Mouse (Mus musculus): ENCODE measurements around the gene Bmper. TPM values are rescaled to one million over a fixed set of nuclear protein-coding genes. Genes with fewer than 3 reads are reported as not detected.

Bmper gene
- polyA plus RNA-seq, 1 experiment from 2014 or later = 10.9 TPM

DNA sequence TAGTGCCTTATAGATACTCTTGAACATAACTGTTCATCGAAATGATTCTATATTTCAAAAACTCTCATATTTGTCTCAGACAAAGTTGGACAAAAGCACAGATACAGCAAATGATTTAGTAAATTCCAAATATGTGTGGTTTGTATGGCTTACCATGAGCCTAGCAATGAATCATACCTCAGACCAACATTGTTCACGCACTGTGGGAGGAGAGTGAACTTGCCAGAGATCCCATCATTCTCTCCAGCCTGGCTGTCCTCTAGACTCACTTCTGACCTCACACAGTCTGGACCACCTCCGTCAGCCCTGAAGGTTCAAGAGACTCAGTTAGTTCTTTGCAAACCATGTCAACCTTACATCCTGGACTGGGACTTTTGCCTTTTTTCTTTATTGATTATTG is 175.0 kb downstream of the Bmper start:
- no peak overlapping the region for H3K4me3 ChIP-seq (ENCODE audit: low read depth, low read length)
- H3K4me1 ChIP-seq (ENCODE audit: control insufficient read depth, insufficient read depth, low read length) = peaks cover 8% of the 10 kb centered on the region
- no peak overlapping the region for H3K4me2 ChIP-seq
- no peak overlapping the region for H3K9ac ChIP-seq (ENCODE audit: low read depth, low read length)
- H3K36me3 ChIP-seq (ENCODE audit: control insufficient read depth, insufficient read depth, low read length) = no peaks in the 10 kb centered on the region
- no peak overlapping the region for H3K27ac ChIP-seq (ENCODE audit: low read depth, low read length)
- no peaks in the 10 kb centered on the region for H3K27me3 ChIP-seq (ENCODE audit: control insufficient read depth, insufficient read depth, low read length)
- WGBS (ENCODE audit: insufficient replicate concordance) = 88% methylated on average over 3 of the region's 3 CpGs
- no peak for ATAC-seq (replicated peaks; ENCODE audit: insufficient number of reproducible peaks, low FRiP score, low TSS enrichment)
- H3K9me3 ChIP-seq (replicated peaks; ENCODE audit: control insufficient read depth, low read length) = no peaks in the 10 kb centered on the region

DNA sequence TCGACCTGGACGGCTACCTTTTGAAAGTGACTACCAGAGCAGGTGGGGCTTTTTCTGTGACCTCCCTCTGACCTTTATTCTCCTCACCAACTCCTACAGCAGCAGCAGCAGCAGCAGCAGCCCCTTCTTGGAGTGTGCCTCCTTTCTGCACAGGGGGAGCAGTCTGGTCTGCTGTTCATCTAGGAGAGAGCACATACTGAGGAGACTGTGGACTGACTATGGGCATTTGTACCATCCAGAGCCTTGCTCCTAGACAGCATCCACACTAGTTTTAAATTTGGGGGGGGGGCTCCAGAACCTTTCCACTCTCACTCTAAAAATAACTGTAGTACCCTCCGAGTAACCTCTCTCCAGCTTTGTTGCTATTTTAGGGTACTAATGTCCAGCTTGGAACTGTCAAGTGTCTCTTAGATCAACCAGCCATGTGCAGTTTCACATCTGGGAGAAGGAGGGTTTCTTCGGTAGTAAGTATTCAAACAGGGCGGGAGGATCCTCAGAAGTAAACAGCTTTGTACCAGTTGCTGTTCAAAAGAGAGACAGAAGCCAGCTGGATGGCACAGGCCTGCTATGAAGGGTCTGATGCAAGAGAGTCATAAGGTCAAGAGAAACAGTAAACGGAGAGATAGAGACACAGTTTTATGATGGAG is 176.9 kb downstream of the Bmper start:
- peak overlapping the region; percentile 75 for H3K27ac ChIP-seq (ENCODE audit: low read depth, low read length)
- H3K27me3 ChIP-seq (ENCODE audit: control insufficient read depth, insufficient read depth, low read length) = no peaks in the 10 kb centered on the region
- peak overlapping the region; percentile 27 for H3K4me2 ChIP-seq
- no peaks in the 10 kb centered on the region for H3K9me3 ChIP-seq (replicated peaks; ENCODE audit: control insufficient read depth, low read length)
- no peaks in the 10 kb centered on the region for H3K36me3 ChIP-seq (ENCODE audit: control insufficient read depth, insufficient read depth, low read length)
- WGBS (ENCODE audit: insufficient replicate concordance) = 29% methylated on average over 6 of the region's 6 CpGs
- H3K4me3 ChIP-seq (ENCODE audit: low read depth, low read length) = no peak overlapping the region
- no peak overlapping the region for H3K9ac ChIP-seq (ENCODE audit: low read depth, low read length)
- peak; percentile 14; the same call in 1 of the 2 replicates for ATAC-seq (replicated peaks; ENCODE audit: insufficient number of reproducible peaks, low FRiP score, low TSS enrichment)
- peaks cover 8% of the 10 kb centered on the region for H3K4me1 ChIP-seq (ENCODE audit: control insufficient read depth, insufficient read depth, low read length)

DNA sequence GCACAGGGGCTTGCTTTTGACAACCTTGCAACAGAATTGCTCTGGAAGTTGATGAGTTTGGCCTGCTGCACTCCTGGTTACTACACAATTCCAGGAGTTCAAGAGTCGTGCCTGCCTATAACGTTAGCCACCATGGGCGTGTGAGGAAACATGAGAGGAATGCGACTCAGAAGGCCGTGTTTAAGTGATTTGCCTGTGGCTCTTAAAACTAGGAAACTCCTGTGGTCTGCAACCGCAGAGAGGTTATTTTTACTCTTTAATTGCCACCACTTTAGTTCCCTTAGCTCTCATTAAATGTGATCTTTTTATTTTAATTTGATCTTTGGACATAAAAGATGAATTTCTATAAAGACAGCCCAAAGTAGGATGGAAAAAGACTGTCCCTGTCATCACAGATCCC is 184.5 kb downstream of the Bmper start:
- Histone ChIP-seq H3K4me2 (no peak overlapping the region), H3K27ac (ENCODE audit: low read depth, low read length) (0 out of 2 replicates have a peak overlapping the region, but pooled peaks have one; percentile 12), H3K9ac (ENCODE audit: low read depth, low read length) (no peak overlapping the region), H3K27me3 (ENCODE audit: control insufficient read depth, insufficient read depth, low read length) (no peaks in the 10 kb centered on the region), H3K4me3 (ENCODE audit: low read depth, low read length) (no peak overlapping the region), H3K36me3 (ENCODE audit: control insufficient read depth, insufficient read depth, low read length) (no peaks in the 10 kb centered on the region), H3K9me3 (replicated peaks; ENCODE audit: control insufficient read depth, low read length) (no peaks in the 10 kb centered on the region), H3K4me1 (ENCODE audit: control insufficient read depth, insufficient read depth, low read length) (0 out of 2 replicates have a peak, but pooled peaks cover 3% of the 10 kb centered on the region)
- 45% methylated on average over 6 of the region's 6 CpGs for WGBS (ENCODE audit: insufficient replicate concordance)
- no peak for ATAC-seq (replicated peaks; ENCODE audit: insufficient number of reproducible peaks, low FRiP score, low TSS enrichment)

DNA sequence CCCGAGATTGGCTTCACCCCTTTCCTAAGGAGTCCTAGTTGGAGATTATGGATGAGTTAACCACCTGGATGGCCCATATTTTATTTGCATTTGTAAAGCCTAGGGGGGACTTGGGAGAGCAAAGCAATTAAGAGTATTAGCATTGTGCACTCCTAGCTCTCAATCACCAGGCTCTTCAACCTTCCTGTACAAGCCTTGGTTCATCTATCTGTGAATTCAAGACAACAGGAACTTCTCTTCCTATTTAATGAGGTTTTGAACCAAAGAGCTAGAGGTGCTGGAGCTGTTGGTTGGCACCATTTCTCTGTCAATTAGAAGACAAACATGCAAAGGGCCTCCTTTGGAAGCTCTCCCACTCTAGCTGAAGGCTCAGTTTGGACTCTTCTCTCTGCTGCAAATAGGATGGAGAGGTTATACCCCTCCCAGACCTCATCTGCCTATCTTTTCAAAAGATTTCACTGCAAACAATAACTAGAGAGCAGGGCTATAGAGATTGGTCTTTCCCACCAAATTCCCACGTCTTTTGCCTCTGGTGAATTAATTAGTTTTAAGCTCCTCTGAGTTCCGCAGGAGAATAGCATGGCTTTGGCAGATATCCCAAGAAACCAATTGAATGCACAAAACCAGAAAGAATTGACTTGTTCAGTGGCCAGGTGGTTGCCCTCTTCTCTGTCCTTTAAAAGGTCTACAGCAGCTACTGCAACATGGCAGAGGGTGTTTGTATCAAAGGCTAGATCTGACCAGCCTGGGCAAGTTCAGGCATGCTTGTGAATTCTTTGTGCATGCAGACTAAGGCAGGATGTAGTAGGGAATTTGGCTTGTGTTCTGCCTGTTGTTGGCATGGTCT is 185.3 kb downstream of the Bmper start:
- H3K4me1 ChIP-seq (ENCODE audit: control insufficient read depth, insufficient read depth, low read length) = 0 out of 2 replicates have a peak, but pooled peaks cover 3% of the 10 kb centered on the region
- H3K27ac ChIP-seq (ENCODE audit: low read depth, low read length) = no peak overlapping the region
- no peaks in the 10 kb centered on the region for H3K36me3 ChIP-seq (ENCODE audit: control insufficient read depth, insufficient read depth, low read length)
- H3K4me3 ChIP-seq (ENCODE audit: low read depth, low read length) = no peak overlapping the region
- ATAC-seq (replicated peaks; ENCODE audit: insufficient number of reproducible peaks, low FRiP score, low TSS enrichment) = no peak
- no peak overlapping the region for H3K4me2 ChIP-seq
- H3K9me3 ChIP-seq (replicated peaks; ENCODE audit: control insufficient read depth, low read length) = no peaks in the 10 kb centered on the region
- no peak overlapping the region for H3K9ac ChIP-seq (ENCODE audit: low read depth, low read length)
- 85% methylated on average over 3 of the region's 3 CpGs for WGBS (ENCODE audit: insufficient replicate concordance)
- no peaks in the 10 kb centered on the region for H3K27me3 ChIP-seq (ENCODE audit: control insufficient read depth, insufficient read depth, low read length)

DNA sequence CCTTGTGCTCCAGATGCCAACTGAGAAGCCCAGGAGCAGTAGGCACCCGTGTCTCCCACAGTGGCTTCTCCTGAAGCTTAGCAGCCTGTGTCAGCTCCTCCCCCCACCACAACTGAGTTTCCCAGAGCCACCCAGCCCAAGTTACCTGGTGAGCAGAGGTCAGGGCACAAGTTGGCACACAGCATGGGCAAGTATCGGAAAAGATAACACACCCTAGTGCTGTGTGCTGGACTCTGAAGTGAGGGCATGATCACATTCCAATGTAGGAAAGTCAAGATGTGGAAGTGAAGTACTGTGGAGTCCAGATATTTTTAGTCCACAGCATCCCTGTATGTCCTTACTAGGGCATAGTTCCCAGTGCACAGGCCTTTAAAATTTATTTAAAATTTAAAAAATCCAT is 187.7 kb downstream of the Bmper start:
- peak; percentile 39; the same call in 1 of the 2 replicates for ATAC-seq (replicated peaks; ENCODE audit: insufficient number of reproducible peaks, low FRiP score, low TSS enrichment)
- Histone ChIP-seq H3K4me2 (no peak overlapping the region), H3K27me3 (ENCODE audit: control insufficient read depth, insufficient read depth, low read length) (no peaks in the 10 kb centered on the region), H3K9ac (ENCODE audit: low read depth, low read length) (no peak overlapping the region), H3K27ac (ENCODE audit: low read depth, low read length) (0 out of 2 replicates have a peak overlapping the region, but pooled peaks have one; percentile 10), H3K9me3 (replicated peaks; ENCODE audit: control insufficient read depth, low read length) (no peaks in the 10 kb centered on the region), H3K36me3 (ENCODE audit: control insufficient read depth, insufficient read depth, low read length) (no peaks in the 10 kb centered on the region), H3K4me3 (ENCODE audit: low read depth, low read length) (no peak overlapping the region), H3K4me1 (ENCODE audit: control insufficient read depth, insufficient read depth, low read length) (0 out of 2 replicates have a peak, but pooled peaks cover 3% of the 10 kb centered on the region)
- WGBS (ENCODE audit: insufficient replicate concordance) = 54% methylated on average over 2 of the region's 2 CpGs

DNA sequence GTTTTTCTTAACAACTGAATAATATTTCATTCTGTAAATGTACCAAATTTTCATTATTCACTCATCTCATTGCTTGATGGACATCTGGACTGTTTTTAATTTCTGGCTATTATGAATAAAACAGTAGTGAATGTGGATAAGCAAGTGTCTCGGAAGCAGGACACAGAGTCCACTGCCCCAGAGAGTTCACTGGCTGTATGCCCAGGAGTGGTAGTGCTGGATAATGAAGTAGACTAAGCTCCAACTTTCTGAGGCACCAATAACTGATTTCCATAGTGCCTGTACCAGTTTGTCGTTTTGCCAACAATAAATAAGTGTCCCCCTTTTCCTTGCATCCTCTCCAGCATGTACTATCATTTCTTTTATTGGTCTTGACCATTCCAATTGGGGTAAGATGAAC is 190.1 kb downstream of the Bmper start:
- no peak overlapping the region for H3K4me3 ChIP-seq (ENCODE audit: low read depth, low read length)
- no peak overlapping the region for H3K9ac ChIP-seq (ENCODE audit: low read depth, low read length)
- no peak overlapping the region for H3K4me2 ChIP-seq
- 78% methylated on average over 2 of the region's 2 CpGs for WGBS (ENCODE audit: insufficient replicate concordance)
- H3K4me1 ChIP-seq (ENCODE audit: control insufficient read depth, insufficient read depth, low read length) = 0 out of 2 replicates have a peak, but pooled peaks cover 3% of the 10 kb centered on the region
- no peaks in the 10 kb centered on the region for H3K27me3 ChIP-seq (ENCODE audit: control insufficient read depth, insufficient read depth, low read length)
- no peak overlapping the region for H3K27ac ChIP-seq (ENCODE audit: low read depth, low read length)
- no peaks in the 10 kb centered on the region for H3K36me3 ChIP-seq (ENCODE audit: control insufficient read depth, insufficient read depth, low read length)
- H3K9me3 ChIP-seq (replicated peaks; ENCODE audit: control insufficient read depth, low read length) = no peaks in the 10 kb centered on the region
- no peak for ATAC-seq (replicated peaks; ENCODE audit: insufficient number of reproducible peaks, low FRiP score, low TSS enrichment)

DNA sequence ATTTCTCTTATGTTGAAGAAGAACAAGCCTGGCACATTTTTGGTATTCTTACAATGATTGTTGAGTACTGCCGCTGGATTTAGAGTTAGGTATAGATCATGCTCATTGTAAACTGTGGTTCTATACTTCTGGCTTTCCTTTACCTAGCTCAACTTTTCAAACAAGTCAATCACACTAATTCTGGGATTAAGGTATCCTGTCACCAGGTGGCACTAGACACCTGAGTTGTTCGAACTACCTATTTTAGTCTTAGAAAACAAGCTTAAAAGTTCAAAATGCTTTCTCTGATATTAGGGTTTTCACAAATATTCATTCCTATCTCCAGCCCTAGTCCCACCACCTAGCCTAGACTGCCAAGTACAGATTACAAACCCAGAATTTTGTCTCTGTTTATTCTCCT is 196.2 kb downstream of the Bmper start:
- Histone ChIP-seq H3K9ac (ENCODE audit: low read depth, low read length) (no peak overlapping the region), H3K27me3 (ENCODE audit: control insufficient read depth, insufficient read depth, low read length) (no peaks in the 10 kb centered on the region), H3K27ac (ENCODE audit: low read depth, low read length) (no peak overlapping the region), H3K4me3 (ENCODE audit: low read depth, low read length) (no peak overlapping the region), H3K36me3 (ENCODE audit: control insufficient read depth, insufficient read depth, low read length) (no peaks in the 10 kb centered on the region), H3K4me2 (no peak overlapping the region), H3K4me1 (ENCODE audit: control insufficient read depth, insufficient read depth, low read length) (no peaks in the 10 kb centered on the region), H3K9me3 (replicated peaks; ENCODE audit: control insufficient read depth, low read length) (no peaks in the 10 kb centered on the region)
- ATAC-seq (replicated peaks; ENCODE audit: insufficient number of reproducible peaks, low FRiP score, low TSS enrichment) = no peak
- WGBS (ENCODE audit: insufficient replicate concordance) = 82% methylated on average over 2 of the region's 2 CpGs

DNA sequence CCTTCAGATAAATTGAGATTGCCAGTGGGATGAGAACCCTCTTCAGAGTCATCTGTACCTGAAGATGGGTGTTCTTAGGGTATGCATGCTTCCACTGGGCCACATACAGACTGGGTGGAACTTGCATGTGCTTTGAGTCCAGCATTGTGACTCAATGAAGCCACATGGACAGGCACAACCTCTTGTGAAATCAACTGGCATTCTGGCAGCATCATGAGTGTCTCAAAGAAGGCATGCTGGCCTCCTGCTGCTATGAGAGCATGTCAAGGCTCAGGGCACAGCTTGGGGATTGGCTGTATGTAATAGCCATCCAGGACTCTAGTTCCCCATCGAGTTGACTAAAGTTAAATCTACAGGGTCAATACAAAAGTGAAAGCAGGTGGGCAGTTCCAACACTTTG is 200.9 kb downstream of the Bmper start:
- no peak overlapping the region for H3K27ac ChIP-seq (ENCODE audit: low read depth, low read length)
- no peak overlapping the region for H3K4me2 ChIP-seq
- no peaks in the 10 kb centered on the region for H3K27me3 ChIP-seq (ENCODE audit: control insufficient read depth, insufficient read depth, low read length)
- H3K4me1 ChIP-seq (ENCODE audit: control insufficient read depth, insufficient read depth, low read length) = no peaks in the 10 kb centered on the region
- no peak overlapping the region for H3K4me3 ChIP-seq (ENCODE audit: low read depth, low read length)
- ATAC-seq (replicated peaks; ENCODE audit: insufficient number of reproducible peaks, low FRiP score, low TSS enrichment) = no peak
- H3K9me3 ChIP-seq (replicated peaks; ENCODE audit: control insufficient read depth, low read length) = no peaks in the 10 kb centered on the region
- WGBS (ENCODE audit: insufficient replicate concordance) = 68% methylated on average over 1 of the region's 1 CpGs
- H3K9ac ChIP-seq (ENCODE audit: low read depth, low read length) = no peak overlapping the region
- H3K36me3 ChIP-seq (ENCODE audit: control insufficient read depth, insufficient read depth, low read length) = no peaks in the 10 kb centered on the region
